Mouse (Mus musculus) spleen, embryonic (tissue): ENCODE data around the gene Gm10840.

ENCODE experiments used
- CTCF ChIA-PET: fragments of 350-600 bp; sonication (Branson Sonifier 250); formaldehyde crosslinking; loops from one replicate; lab custom pipeline; 2022; lab: Charles Lee

Gene Gm10840

GRCm38 (mm10) chr11:106160841-106161721 is at the start of gene Gm10840, which contains the start of gene Limd2:
TSS of gene Gm10840 (plus strand) at chr11:106160850.
TSS of gene Limd2 (minus strand) at chr11:106160860.
- CTCF ChIA-PET, result interaction anchor here (0.5 to 0.9 kb wide), 5 partner anchors 9 to 67 kb away, joined by 3 to 7 read pairs (median 3); no protein-coding TSS in a partner anchor

- CTCF ChIA-PET, result no interaction called here
Observed at GRCm38 (mm10) chr11:106111688-106112087, 49.0 kb upstream of the Gm10840 start.

- CTCF ChIA-PET, result interaction anchor here (0.6 kb wide), 1 partner anchor 125 kb away, joined by 3 read pairs; no protein-coding TSS in a partner anchor
Observed at GRCm38 (mm10) chr11:106122221-106122620, 38.4 kb upstream of the Gm10840 start.

GRCm38 (mm10) chr11:106122736-106123135 is 37.9 kb upstream of the Gm10840 start:
- CTCF ChIA-PET, result interaction anchor here (0.8 kb wide), 1 partner anchor 195 kb away, joined by 11 read pairs; no protein-coding TSS in a partner anchor

GRCm38 (mm10) chr11:106124784-106125183 is 35.9 kb upstream of the Gm10840 start:
- CTCF ChIA-PET, result no interaction called here

GRCm38 (mm10) chr11:106125827-106126226 is 34.8 kb upstream of the Gm10840 start:
- CTCF ChIA-PET, result interaction anchor here (0.5 kb wide), 1 partner anchor 21 kb away, joined by 5 read pairs; no protein-coding TSS in a partner anchor

GRCm38 (mm10) chr11:106126727-106127373 is 33.8 kb upstream of the Gm10840 start:
- CTCF ChIA-PET, result interaction anchor here (0.6 kb wide), 1 partner anchor 856 kb away, joined by 3 read pairs; no protein-coding TSS in a partner anchor

GRCm38 (mm10) chr11:106129477-106129876 is 31.2 kb upstream of the Gm10840 start:
- CTCF ChIA-PET, result no interaction called here

- CTCF ChIA-PET, result interaction anchor here (0.7 kb wide), 1 partner anchor 25 kb away, joined by 3 read pairs; no protein-coding TSS in a partner anchor
Observed at GRCm38 (mm10) chr11:106132516-106132915, 28.1 kb upstream of the Gm10840 start.

- CTCF ChIA-PET, result interaction anchor here (0.5 kb wide), 2 partner anchors 11 to 30 kb away, joined by 5 to 13 read pairs; no protein-coding TSS in a partner anchor
Observed at GRCm38 (mm10) chr11:106134580-106135528, 25.8 kb upstream of the Gm10840 start.

GRCm38 (mm10) chr11:106151219-106151618 is 9.4 kb upstream of the Gm10840 start:
- CTCF ChIA-PET, result no interaction called here

- CTCF ChIA-PET, result interaction anchor here (0.6 to 1.2 kb wide), 2 partner anchors 8 to 213 kb away, joined by 3 to 4 read pairs; no protein-coding TSS in a partner anchor
Observed at GRCm38 (mm10) chr11:106152132-106152531, 8.5 kb upstream of the Gm10840 start.

GRCm38 (mm10) chr11:106154091-106154490 is 6.6 kb upstream of the Gm10840 start:
- CTCF ChIA-PET, result no interaction called here

GRCm38 (mm10) chr11:106154770-106155169 is 5.9 kb upstream of the Gm10840 start:
- CTCF ChIA-PET, result interaction anchor here (0.7 kb wide), 1 partner anchor 41 kb away, joined by 4 read pairs; no protein-coding TSS in a partner anchor

- CTCF ChIA-PET, result interaction anchor here (0.5 to 1.3 kb wide), 3 partner anchors 11 to 91 kb away, joined by 4 to 18 read pairs (median 6); no protein-coding TSS in a partner anchor
Observed at GRCm38 (mm10) chr11:106155761-106156160, 4.9 kb upstream of the Gm10840 start.

GRCm38 (mm10) chr11:106156257-106156656 is 4.4 kb upstream of the Gm10840 start:
- CTCF ChIA-PET, result interaction anchor here (0.8 to 1.3 kb wide), 2 partner anchors 10 to 14 kb away, joined by 4 to 6 read pairs; no protein-coding TSS in a partner anchor

- CTCF ChIA-PET, result no interaction called here
Observed at GRCm38 (mm10) chr11:106157154-106157553, 3.5 kb upstream of the Gm10840 start.

GRCm38 (mm10) chr11:106158081-106158929 is 2.3 kb upstream of the Gm10840 start:
- CTCF ChIA-PET, result interaction anchor here (0.9 to 1.4 kb wide), 3 partner anchors 13 to 33 kb away, joined by 3 to 4 read pairs (median 3); no protein-coding TSS in a partner anchor

GRCm38 (mm10) chr11:106158930-106159215 is 1.8 kb upstream of the Gm10840 start:
- CTCF ChIA-PET, result interaction anchor here (1.2 to 1.4 kb wide), 2 partner anchors 12 to 15 kb away, joined by 3 to 4 read pairs; no protein-coding TSS in a partner anchor
